Mouse (Mus musculus): ENCODE data around the gene Ttc19. TPM values are rescaled to one million over a fixed set of nuclear protein-coding genes. Genes with fewer than 3 reads are reported as not detected.
"Not testable (repeated sequence)": the region's sequence is repeated elsewhere in the genome, so short reads cannot be mapped to it uniquely, and the experiment has no call there.

Ttc19 gene
- polyA plus RNA-seq, 1 experiment from 2014 or later: 20.1 TPM

- Histone ChIP-seq H3K27ac (ENCODE audit: low read length) (no peak overlapping the region), H3K4me2 (replicated peaks; ENCODE audit: low read depth, low read length) (no peak overlapping the region), H3K9me3 (ENCODE audit: control insufficient read depth, low read depth, low read length) (no peaks in the 10 kb centered on the region), H3K9ac (replicated peaks; ENCODE audit: low read depth, low read length) (no peak overlapping the region), H3K4me3 (ENCODE audit: low read depth, low read length) (no peak overlapping the region), H3K36me3 (ENCODE audit: control insufficient read depth, insufficient read depth, low read length) (no peaks in the 10 kb centered on the region), H3K27me3 (ENCODE audit: control insufficient read depth, insufficient read depth, low read length) (no peaks in the 10 kb centered on the region), H3K4me1 (ENCODE audit: control insufficient read depth, insufficient read depth, low read length) (0 out of 2 replicates have a peak, but pooled peaks cover 8% of the 10 kb centered on the region)
- ATAC-seq (ENCODE audit: insufficient number of reproducible peaks, insufficient read depth, low FRiP score, low read depth): no peak
- WGBS: 62% methylated on average over 12 of the region's 12 CpGs
These were observed 12.2 kb upstream of the Ttc19 start for GRCm38 (mm10) chr11:62269097-62269496.

- H3K9me3 ChIP-seq (ENCODE audit: control insufficient read depth, low read depth, low read length): no peaks in the 10 kb centered on the region
- H3K27ac ChIP-seq (ENCODE audit: low read length): no peak overlapping the region
- no peak overlapping the region for H3K9ac ChIP-seq (replicated peaks; ENCODE audit: low read depth, low read length)
- H3K36me3 ChIP-seq (ENCODE audit: control insufficient read depth, insufficient read depth, low read length): no peaks in the 10 kb centered on the region
- H3K4me1 ChIP-seq (ENCODE audit: control insufficient read depth, insufficient read depth, low read length): 0 out of 2 replicates have a peak, but pooled peaks cover 8% of the 10 kb centered on the region
- H3K27me3 ChIP-seq (ENCODE audit: control insufficient read depth, insufficient read depth, low read length): no peaks in the 10 kb centered on the region
- no peak overlapping the region for H3K4me3 ChIP-seq (ENCODE audit: low read depth, low read length)
- 0 out of 2 replicates have a peak overlapping the region, but pooled peaks have one; percentile 4 for H3K4me2 ChIP-seq (replicated peaks; ENCODE audit: low read depth, low read length)
- 33% methylated on average over 5 of the region's 5 CpGs for WGBS
- no peak for ATAC-seq (ENCODE audit: insufficient number of reproducible peaks, insufficient read depth, low FRiP score, low read depth)
These were observed 10.4 kb upstream of the Ttc19 start for GRCm38 (mm10) chr11:62270851-62271250.

GRCm38 (mm10) chr11:62277086-62277485 lies 4.2 kb upstream of the Ttc19 start:
- H3K4me1 ChIP-seq (ENCODE audit: control insufficient read depth, insufficient read depth, low read length): no peaks in the 10 kb centered on the region
- no peak for ATAC-seq (ENCODE audit: insufficient number of reproducible peaks, insufficient read depth, low FRiP score, low read depth)
- 36% methylated on average over 8 of the region's 8 CpGs for WGBS
- H3K27ac ChIP-seq (ENCODE audit: low read length): no peak overlapping the region
- no peak overlapping the region for H3K9ac ChIP-seq (replicated peaks; ENCODE audit: low read depth, low read length)
- H3K27me3 ChIP-seq (ENCODE audit: control insufficient read depth, insufficient read depth, low read length): no peaks in the 10 kb centered on the region
- no peak overlapping the region for H3K4me3 ChIP-seq (ENCODE audit: low read depth, low read length)
- H3K36me3 ChIP-seq (ENCODE audit: control insufficient read depth, insufficient read depth, low read length): no peaks in the 10 kb centered on the region
- no peaks in the 10 kb centered on the region for H3K9me3 ChIP-seq (ENCODE audit: control insufficient read depth, low read depth, low read length)
- no peak overlapping the region for H3K4me2 ChIP-seq (replicated peaks; ENCODE audit: low read depth, low read length)

GRCm38 (mm10) chr11:62278027-62278426 lies 3.2 kb upstream of the Ttc19 start:
- no peak overlapping the region for H3K4me2 ChIP-seq (replicated peaks; ENCODE audit: low read depth, low read length)
- H3K27ac ChIP-seq (ENCODE audit: low read length): no peak overlapping the region
- no peaks in the 10 kb centered on the region for H3K9me3 ChIP-seq (ENCODE audit: control insufficient read depth, low read depth, low read length)
- no peaks in the 10 kb centered on the region for H3K4me1 ChIP-seq (ENCODE audit: control insufficient read depth, insufficient read depth, low read length)
- H3K27me3 ChIP-seq (ENCODE audit: control insufficient read depth, insufficient read depth, low read length): no peaks in the 10 kb centered on the region
- H3K36me3 ChIP-seq (ENCODE audit: control insufficient read depth, insufficient read depth, low read length): no peaks in the 10 kb centered on the region
- WGBS: 17% methylated on average over 5 of the region's 5 CpGs
- no peak overlapping the region for H3K9ac ChIP-seq (replicated peaks; ENCODE audit: low read depth, low read length)
- H3K4me3 ChIP-seq (ENCODE audit: low read depth, low read length): no peak overlapping the region
- ATAC-seq (ENCODE audit: insufficient number of reproducible peaks, insufficient read depth, low FRiP score, low read depth): no peak

- H3K9ac ChIP-seq (replicated peaks; ENCODE audit: low read depth, low read length): peak overlapping the region; percentile 79
- ATAC-seq (ENCODE audit: insufficient number of reproducible peaks, insufficient read depth, low FRiP score, low read depth): peak; percentile 77
- H3K36me3 ChIP-seq (ENCODE audit: control insufficient read depth, insufficient read depth, low read length): peaks cover 14% of the 10 kb centered on the region
- no peaks in the 10 kb centered on the region for H3K27me3 ChIP-seq (ENCODE audit: control insufficient read depth, insufficient read depth, low read length)
- peak overlapping the region; percentile 78 for H3K4me3 ChIP-seq (ENCODE audit: low read depth, low read length)
- WGBS: 1% methylated on average over 55 of the region's 57 CpGs
- H3K4me2 ChIP-seq (replicated peaks; ENCODE audit: low read depth, low read length): peak overlapping the region; percentile 59
- no peaks in the 10 kb centered on the region for H3K9me3 ChIP-seq (ENCODE audit: control insufficient read depth, low read depth, low read length)
- no peaks in the 10 kb centered on the region for H3K4me1 ChIP-seq (ENCODE audit: control insufficient read depth, insufficient read depth, low read length)
- peak overlapping the region; percentile 90 for H3K27ac ChIP-seq (ENCODE audit: low read length)
These were observed 326 bp downstream of the Ttc19 start for GRCm38 (mm10) chr11:62281601-62281997.

- H3K27me3 ChIP-seq (ENCODE audit: control insufficient read depth, insufficient read depth, low read length); H3K4me3 ChIP-seq (ENCODE audit: low read depth, low read length); H3K9me3 ChIP-seq (ENCODE audit: control insufficient read depth, low read depth, low read length); H3K4me2 ChIP-seq (replicated peaks; ENCODE audit: low read depth, low read length); H3K27ac ChIP-seq (ENCODE audit: low read length); H3K9ac ChIP-seq (replicated peaks; ENCODE audit: low read depth, low read length); H3K4me1 ChIP-seq (ENCODE audit: control insufficient read depth, insufficient read depth, low read length); ATAC-seq (ENCODE audit: insufficient number of reproducible peaks, insufficient read depth, low FRiP score, low read depth): not testable (repeated sequence)
- 88% methylated on average over 3 of the region's 3 CpGs for WGBS
- H3K36me3 ChIP-seq (ENCODE audit: control insufficient read depth, insufficient read depth, low read length): peaks cover 15% of the 10 kb centered on the region
These were observed 2.7 kb downstream of the Ttc19 start for GRCm38 (mm10) chr11:62284020-62284419.

GRCm38 (mm10) chr11:62285020-62285419 lies 3.7 kb downstream of the Ttc19 start:
- WGBS: 85% methylated on average over 8 of the region's 8 CpGs
- no peak for ATAC-seq (ENCODE audit: insufficient number of reproducible peaks, insufficient read depth, low FRiP score, low read depth)
- Histone ChIP-seq H3K9me3 (ENCODE audit: control insufficient read depth, low read depth, low read length) (no peaks in the 10 kb centered on the region), H3K4me3 (ENCODE audit: low read depth, low read length) (no peak overlapping the region), H3K9ac (replicated peaks; ENCODE audit: low read depth, low read length) (no peak overlapping the region), H3K4me1 (ENCODE audit: control insufficient read depth, insufficient read depth, low read length) (no peaks in the 10 kb centered on the region), H3K27ac (ENCODE audit: low read length) (no peak overlapping the region), H3K27me3 (ENCODE audit: control insufficient read depth, insufficient read depth, low read length) (no peaks in the 10 kb centered on the region), H3K36me3 (ENCODE audit: control insufficient read depth, insufficient read depth, low read length) (peaks cover 15% of the 10 kb centered on the region), H3K4me2 (replicated peaks; ENCODE audit: low read depth, low read length) (no peak overlapping the region)

GRCm38 (mm10) chr11:62287700-62288099 lies 6.4 kb downstream of the Ttc19 start:
- H3K9me3 ChIP-seq (ENCODE audit: control insufficient read depth, low read depth, low read length): no peaks in the 10 kb centered on the region
- H3K9ac ChIP-seq (replicated peaks; ENCODE audit: low read depth, low read length): no peak overlapping the region
- WGBS: 97% methylated on average over 1 of the region's 1 CpGs
- no peaks in the 10 kb centered on the region for H3K27me3 ChIP-seq (ENCODE audit: control insufficient read depth, insufficient read depth, low read length)
- H3K4me2 ChIP-seq (replicated peaks; ENCODE audit: low read depth, low read length): no peak overlapping the region
- peaks cover 15% of the 10 kb centered on the region for H3K36me3 ChIP-seq (ENCODE audit: control insufficient read depth, insufficient read depth, low read length)
- no peak overlapping the region for H3K4me3 ChIP-seq (ENCODE audit: low read depth, low read length)
- ATAC-seq (ENCODE audit: insufficient number of reproducible peaks, insufficient read depth, low FRiP score, low read depth): no peak
- H3K4me1 ChIP-seq (ENCODE audit: control insufficient read depth, insufficient read depth, low read length): no peaks in the 10 kb centered on the region
- H3K27ac ChIP-seq (ENCODE audit: low read length): no peak overlapping the region

- H3K4me2 ChIP-seq (replicated peaks; ENCODE audit: low read depth, low read length): no peak overlapping the region
- no peak overlapping the region for H3K9ac ChIP-seq (replicated peaks; ENCODE audit: low read depth, low read length)
- no peak overlapping the region for H3K27ac ChIP-seq (ENCODE audit: low read length)
- ATAC-seq (ENCODE audit: insufficient number of reproducible peaks, insufficient read depth, low FRiP score, low read depth): no peak
- H3K4me1 ChIP-seq (ENCODE audit: control insufficient read depth, insufficient read depth, low read length): no peaks in the 10 kb centered on the region
- no peaks in the 10 kb centered on the region for H3K9me3 ChIP-seq (ENCODE audit: control insufficient read depth, low read depth, low read length)
- no peak overlapping the region for H3K4me3 ChIP-seq (ENCODE audit: low read depth, low read length)
- no peaks in the 10 kb centered on the region for H3K27me3 ChIP-seq (ENCODE audit: control insufficient read depth, insufficient read depth, low read length)
- 86% methylated on average over 2 of the region's 2 CpGs for WGBS
- peaks cover 14% of the 10 kb centered on the region for H3K36me3 ChIP-seq (ENCODE audit: control insufficient read depth, insufficient read depth, low read length)
These were observed 12.8 kb downstream of the Ttc19 start for GRCm38 (mm10) chr11:62294121-62294520.
